Mouse (Mus musculus) T-cell, adult 2 months (primary cell): ENCODE results near the gene Wipi1.

Experiments
- DNase-seq: peaks from one replicate; pipeline ENCODE4 v3.0.0; 2022; ENCODE audit warnings: low spot score

The Wipi1 gene

GRCm38 (mm10) chr11:109578536-109578935 lies 33.2 kb downstream of the Wipi1 start:
- DNase-seq: no peak

- DNase-seq: no peak
Observed at GRCm38 (mm10) chr11:109575832-109576231, 35.9 kb downstream of the Wipi1 start.

GRCm38 (mm10) chr11:109574604-109575003 lies 37.2 kb downstream of the Wipi1 start:
- no peak for DNase-seq

DNA sequence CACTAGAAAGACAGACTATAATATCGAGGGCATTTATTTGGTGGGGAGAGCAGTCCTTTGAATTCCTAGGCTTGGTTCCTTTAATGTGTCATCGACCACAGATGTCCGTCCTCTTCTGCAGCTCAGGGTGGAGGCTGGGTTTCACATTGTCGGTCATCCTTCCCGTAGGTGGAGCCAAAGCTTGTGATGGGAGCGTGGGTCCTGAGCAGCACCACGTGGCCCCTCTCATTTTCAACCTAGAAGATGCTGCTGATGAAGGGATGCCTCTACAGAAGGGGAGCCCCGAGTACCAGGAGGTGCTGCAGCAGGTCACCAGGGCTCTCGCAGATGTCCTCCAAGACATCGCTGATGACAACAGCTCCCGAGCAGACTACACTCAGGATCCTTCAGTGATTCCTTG lies 39.7 kb downstream of the Wipi1 start:
- no peak for DNase-seq

- no peak for DNase-seq
Observed at GRCm38 (mm10) chr11:109569809-109570208, 42.0 kb downstream of the Wipi1 start.

- DNase-seq: no peak
Observed at GRCm38 (mm10) chr11:109569007-109569618, 42.7 kb downstream of the Wipi1 start.

GRCm38 (mm10) chr11:109564466-109565214 lies 47.1 kb downstream of the Wipi1 start:
- DNase-seq: no peak

DNA sequence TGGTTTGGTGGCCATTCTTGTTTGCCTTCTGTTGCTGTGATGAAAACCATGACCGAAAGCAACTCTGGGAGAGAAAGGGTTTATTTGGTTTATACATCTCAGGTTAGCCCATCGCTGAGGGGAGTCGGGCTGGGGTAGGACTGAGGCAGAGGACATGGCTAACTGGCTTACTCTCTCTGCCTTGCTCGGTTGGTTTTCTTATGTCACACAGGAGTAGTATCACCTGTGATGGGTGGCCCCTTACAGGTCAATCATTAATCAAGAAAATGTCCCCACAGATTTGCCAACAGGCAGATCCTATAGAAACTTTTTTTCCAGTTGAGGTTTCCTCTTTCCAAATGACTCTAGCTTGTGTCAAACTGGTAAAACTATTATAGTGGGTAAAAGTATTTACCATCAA lies 48.1 kb downstream of the Wipi1 start:
- DNase-seq: no peak

- DNase-seq: no peak
Observed at GRCm38 (mm10) chr11:109561445-109561844, 50.3 kb downstream of the Wipi1 start.

GRCm38 (mm10) chr11:109560793-109561257 lies 50.9 kb downstream of the Wipi1 start:
- DNase-seq: peak; percentile 77

GRCm38 (mm10) chr11:109559241-109559640 lies 52.5 kb downstream of the Wipi1 start:
- DNase-seq: no peak

GRCm38 (mm10) chr11:109557419-109557818 lies 54.3 kb downstream of the Wipi1 start:
- DNase-seq: no peak

GRCm38 (mm10) chr11:109556130-109556529 lies 55.6 kb downstream of the Wipi1 start:
- DNase-seq: no peak

DNA sequence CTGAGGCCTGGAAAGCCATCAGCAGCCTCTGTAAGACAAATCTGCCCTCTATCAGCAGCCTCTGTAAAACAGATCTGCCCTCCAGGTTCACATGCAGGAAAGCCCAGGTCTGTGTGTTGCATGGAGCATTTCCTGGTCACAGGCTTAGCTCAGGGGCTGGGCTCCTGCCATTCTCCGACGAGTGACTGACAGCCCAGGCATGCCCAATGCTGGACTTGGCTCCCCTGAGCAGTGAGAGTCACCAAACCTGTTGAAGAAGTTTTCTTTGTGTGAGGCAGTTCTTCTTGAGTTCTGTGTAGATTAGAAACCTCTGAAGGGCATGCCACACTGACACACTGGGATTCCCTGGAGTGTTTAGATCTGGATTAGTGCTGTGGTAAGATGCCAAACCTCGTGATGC lies 57.3 kb downstream of the Wipi1 start:
- peak; percentile 15 for DNase-seq

- DNase-seq: peak; percentile 42
Observed at GRCm38 (mm10) chr11:109553921-109554320, 57.8 kb downstream of the Wipi1 start.

GRCm38 (mm10) chr11:109549599-109550290 lies 62.0 kb downstream of the Wipi1 start:
- no peak for DNase-seq

DNA sequence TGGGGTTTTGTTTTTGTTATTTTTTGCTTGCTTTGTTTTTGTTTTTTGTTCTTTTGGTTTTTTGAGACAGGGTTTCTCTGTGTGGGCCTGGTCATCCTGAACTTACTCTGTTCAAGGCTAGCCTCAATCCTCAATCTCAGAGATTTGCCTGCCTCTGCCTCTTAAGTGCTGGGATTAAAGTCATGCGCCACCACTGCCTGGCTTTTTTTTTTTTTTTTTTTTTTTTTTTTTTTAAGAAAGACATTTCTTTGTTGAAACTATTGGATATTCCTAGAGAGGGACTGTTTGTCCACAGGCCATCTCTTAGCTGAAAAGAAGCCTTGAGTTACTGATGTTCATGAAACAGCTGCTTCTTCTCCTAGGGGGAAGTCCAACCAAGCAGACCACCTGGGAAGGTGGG lies 64.1 kb downstream of the Wipi1 start:
- no peak for DNase-seq

DNA sequence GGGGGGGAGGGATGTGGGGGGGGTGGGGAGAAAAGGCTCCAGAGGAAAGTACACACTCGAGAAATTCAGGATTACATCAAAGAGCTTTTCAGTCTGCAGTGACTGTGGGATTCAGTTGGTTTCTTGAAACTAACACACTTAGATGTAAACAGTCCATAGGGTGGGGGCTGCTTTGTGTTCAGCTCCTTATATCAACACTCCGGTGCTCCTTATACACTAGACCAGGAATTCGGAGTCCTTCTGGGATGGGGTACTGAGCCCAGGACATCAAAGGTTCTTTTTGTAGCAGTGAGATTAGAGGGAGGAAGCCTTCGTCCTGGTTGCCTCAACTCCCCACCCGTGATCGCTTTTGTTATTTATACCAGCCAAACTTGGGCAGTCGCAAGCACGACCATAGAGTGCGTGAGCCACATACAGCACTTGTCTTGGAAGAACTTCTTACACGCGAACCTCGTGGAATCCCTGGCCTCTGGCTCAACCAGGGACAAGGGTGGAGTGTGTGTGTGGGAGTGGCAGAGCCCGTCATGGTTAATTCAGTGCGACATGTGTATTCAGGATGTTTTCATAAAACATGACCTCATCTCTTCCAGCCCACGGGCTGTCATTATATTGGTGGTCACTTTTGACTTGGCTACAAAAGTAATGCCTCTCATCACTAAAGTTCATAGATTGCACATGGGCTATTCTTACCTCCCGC lies 65.3 kb downstream of the Wipi1 start:
- no peak for DNase-seq

DNA sequence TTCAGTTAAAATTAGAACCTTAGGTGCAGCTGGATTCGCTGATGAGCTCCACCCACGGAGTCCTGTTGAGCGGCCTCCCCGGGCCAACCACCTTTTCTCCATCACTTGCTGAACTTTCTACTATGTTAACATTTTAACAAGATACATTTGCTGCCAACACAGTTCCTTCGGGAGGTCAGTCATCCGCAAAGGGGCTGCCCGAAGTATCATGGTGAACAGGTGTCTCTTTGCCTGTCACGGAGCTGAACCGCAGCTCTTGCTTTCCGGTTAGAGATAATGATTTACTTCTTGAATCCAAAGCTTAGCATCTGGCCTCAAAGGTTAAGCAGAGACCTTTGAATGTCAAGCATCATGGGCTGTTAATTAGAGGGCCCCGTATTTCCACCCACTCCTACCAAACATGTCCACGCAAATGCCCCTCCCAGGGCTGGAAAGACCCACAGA lies 66.0 kb downstream of the Wipi1 start:
- DNase-seq: no peak

DNA sequence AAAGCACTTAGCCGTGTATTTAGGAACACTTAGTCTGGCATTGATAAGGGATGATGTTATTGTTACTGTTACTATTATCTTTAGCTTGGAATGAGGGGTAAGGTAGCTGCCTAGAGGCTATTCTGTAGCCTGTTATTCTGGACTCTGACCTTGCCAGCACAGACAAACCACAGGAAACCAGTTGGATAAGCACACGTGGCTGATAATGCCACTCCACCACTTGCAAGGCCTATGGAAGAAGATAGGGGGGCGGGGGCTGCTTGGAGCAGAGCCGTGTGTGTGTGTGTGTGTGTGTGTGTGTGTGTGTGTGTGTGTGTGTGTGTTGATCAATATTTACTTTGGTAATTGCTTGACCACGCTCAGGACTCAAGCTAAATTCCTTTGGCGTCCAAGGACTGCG lies 66.5 kb downstream of the Wipi1 start:
- no peak for DNase-seq

- no peak for DNase-seq
Observed at GRCm38 (mm10) chr11:109544432-109544831, 67.3 kb downstream of the Wipi1 start.

- DNase-seq: no peak
Observed at GRCm38 (mm10) chr11:109543466-109543865, 68.3 kb downstream of the Wipi1 start.
